Mouse (Mus musculus) lung, postnatal 0 days (tissue): ENCODE data around the gene Scfd2.

Experiments
- CTCF ChIP-seq: IDR thresholded peaks from 2 replicates; pipeline ENCODE4 v1.5.1; 2016; ENCODE audit warnings: antibody characterized with exemption, mild to moderate bottlenecking
- EP300 ChIP-seq: IDR thresholded peaks from 2 replicates; pipeline ENCODE4 v1.6.1; 2016; ENCODE audit warnings: antibody characterized with exemption, mild to moderate bottlenecking, control low read depth

DNA sequence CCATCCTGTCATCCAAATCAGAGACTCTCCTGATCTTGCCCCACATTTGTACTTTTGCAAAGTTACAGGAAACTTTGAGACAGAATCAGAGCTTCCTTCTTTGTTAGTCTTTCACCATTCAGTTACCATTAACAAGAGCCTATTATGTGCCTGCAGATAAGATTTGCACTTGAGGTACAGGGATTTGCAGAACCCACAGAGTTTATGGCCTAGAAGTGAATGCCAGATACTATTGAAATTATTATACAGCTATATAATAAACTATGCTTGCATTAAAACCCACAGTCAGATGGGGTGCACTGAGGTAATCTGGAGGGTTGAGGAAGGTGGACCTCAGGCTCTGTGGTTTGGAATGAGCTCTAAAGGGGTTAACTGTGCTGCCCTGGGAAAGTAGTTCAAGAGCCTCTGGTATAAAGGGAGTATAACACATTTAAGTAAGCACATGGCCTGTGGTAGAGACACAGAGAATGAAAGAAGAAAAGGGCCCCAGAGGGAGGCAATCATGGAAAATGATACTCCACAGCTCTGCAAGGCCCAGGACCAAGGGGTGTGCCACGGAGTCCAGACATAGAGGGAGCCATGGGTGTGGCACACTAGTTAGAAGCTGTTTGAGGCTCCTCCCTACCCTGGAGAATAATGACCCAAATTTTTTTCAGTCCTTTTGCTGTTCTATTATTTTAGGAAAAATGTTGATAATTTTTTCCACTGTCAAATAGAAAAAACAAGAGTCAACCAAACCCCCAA lies 144.2 kb downstream of the Scfd2 start:
- TF ChIP-seq CTCF = no peak
- TF ChIP-seq EP300 = no peak
